Mouse (Mus musculus): ENCODE measurements around the gene Nkx6-2. TPM values are rescaled to one million over a fixed set of nuclear protein-coding genes. Genes with fewer than 3 reads are reported as not detected.
A peak's percentile ranks its signal among the peaks of the same experiment; 100 is the strongest.

Gene Nkx6-2
- polyA plus RNA-seq, 1 experiment from 2014 or later = 0.08 TPM

DNA sequence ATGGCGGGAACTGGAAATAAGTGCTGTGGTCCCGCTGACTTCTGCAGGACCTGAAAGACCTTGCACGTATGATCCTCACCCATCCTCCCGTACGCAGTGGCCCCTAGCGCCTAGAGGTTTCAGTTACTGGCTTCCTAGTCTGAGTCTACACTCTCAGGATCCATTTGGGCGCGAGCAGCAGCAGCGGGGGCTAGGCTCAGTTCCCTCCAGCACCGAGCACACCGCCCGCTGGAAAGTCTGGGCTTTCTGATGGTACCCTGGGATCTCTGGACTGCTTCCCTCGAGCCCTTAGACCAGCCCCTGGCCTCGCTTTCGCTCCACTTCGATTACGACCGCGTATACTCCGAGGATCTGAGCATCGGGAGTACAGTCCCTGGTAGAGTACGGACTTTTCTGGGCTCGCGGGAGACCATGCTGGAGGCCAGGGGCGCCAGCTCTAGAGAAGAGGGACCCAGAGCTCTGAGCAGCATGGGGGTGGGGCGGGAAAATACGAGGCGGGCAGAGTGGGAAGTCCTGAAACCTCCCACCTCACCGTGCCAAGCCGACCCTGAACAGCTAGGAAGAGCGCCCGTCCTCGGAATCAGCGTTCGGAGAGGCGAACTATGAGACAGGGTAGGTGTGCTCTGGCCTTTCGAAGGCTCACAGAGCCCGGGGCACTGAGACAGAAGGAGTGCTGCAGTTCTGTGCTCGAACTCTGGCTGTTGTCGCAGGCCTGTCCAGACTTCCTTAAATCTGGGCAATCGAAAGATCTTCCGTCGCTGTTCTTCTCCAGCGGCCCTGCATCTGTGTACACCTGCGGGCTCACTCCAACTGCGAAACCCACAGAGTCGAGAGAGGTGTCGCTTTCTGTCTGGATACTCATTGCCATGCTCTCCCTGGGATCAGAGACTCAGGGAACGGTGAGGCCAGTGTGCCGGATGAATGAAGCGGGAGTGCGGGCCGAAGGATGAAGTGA is 1.9 kb upstream of the Nkx6-2 start:
- ATAC-seq (ENCODE audit: low FRiP score, low read depth) = no peak
- Histone ChIP-seq H3K9ac (0 out of 2 replicates have a peak overlapping the region, but pooled peaks have one; percentile 13), H3K27ac (no peak overlapping the region), H3K4me3 (peak overlapping the region; percentile 19), H3K9me3 (no peaks in the 10 kb centered on the region), H3K4me1 (peaks cover 46% of the 10 kb centered on the region), H3K27me3 (peaks cover 100% of the 10 kb centered on the region), H3K36me3 (0 out of 2 replicates have a peak, but pooled peaks cover 1% of the 10 kb centered on the region), H3K4me2 (replicated peaks) (peak overlapping the region; percentile 43)
- WGBS = 1% methylated on average over 52 of the region's 53 CpGs

GRCm38 (mm10) chr7:139583094-139583737 is 619 bp upstream of the Nkx6-2 start:
- Histone ChIP-seq H3K4me3 (peak overlapping the region; percentile 42; the same call in 1 of the 2 replicates), H3K9me3 (no peaks in the 10 kb centered on the region), H3K36me3 (peaks cover 14% of the 10 kb centered on the region), H3K9ac (no peak overlapping the region), H3K27me3 (peaks cover 100% of the 10 kb centered on the region), H3K27ac (no peak overlapping the region), H3K4me2 (replicated peaks) (no peak overlapping the region), H3K4me1 (peaks cover 46% of the 10 kb centered on the region)
- WGBS = 12% methylated on average over 17 of the region's 17 CpGs
- no peak for ATAC-seq (ENCODE audit: low FRiP score, low read depth)

DNA sequence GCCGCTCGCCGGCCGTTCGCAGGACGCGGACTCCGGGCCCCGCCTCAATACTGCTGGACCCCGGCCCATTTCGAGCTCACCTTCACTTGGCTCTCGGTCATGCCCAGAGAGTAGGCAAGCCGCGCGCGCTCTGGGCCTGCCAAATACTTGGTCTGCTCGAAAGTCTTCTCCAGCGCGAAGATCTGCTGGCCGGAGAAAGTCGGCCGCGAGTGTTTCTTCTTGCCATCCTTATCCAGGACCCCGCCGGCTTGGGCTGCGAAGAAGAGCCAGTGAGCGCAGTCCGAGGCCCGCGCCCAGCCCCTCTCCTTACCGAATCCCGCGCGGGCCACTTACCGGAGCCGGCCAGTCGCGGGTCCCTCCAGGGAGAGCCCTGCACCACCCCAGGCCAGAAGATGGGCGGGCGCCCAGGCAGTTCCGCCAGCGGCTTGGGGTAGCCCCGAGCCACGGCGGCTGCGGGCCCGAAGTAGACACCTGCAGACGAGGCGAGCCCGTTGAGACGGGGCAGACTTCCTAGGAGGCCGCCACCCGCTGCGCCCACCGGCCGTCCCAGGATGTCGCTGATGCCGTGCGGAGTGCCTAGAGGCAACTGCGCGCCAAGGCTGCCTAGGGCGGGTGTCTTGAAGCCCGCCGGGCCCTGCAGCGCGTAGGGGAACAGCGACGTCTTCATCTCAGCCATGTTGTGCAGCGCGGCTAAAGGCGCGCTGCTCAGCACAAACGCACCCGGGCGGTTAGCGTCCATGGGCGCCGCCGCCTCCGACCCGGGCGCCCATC is 611 bp downstream of the Nkx6-2 start:
- Histone ChIP-seq H3K36me3 (peaks cover 22% of the 10 kb centered on the region), H3K4me2 (replicated peaks) (peak overlapping the region; percentile 66), H3K4me3 (peak overlapping the region; percentile 42), H3K27me3 (peaks cover 100% of the 10 kb centered on the region), H3K4me1 (peaks cover 46% of the 10 kb centered on the region), H3K9ac (peak overlapping the region; percentile 25; the same call in 1 of the 2 replicates), H3K27ac (no peak overlapping the region), H3K9me3 (no peaks in the 10 kb centered on the region)
- ATAC-seq (ENCODE audit: low FRiP score, low read depth) = peak; percentile 20; the same call in 1 of the 2 replicates
- under 1% methylated on average over 82 of the region's 82 CpGs for WGBS

DNA sequence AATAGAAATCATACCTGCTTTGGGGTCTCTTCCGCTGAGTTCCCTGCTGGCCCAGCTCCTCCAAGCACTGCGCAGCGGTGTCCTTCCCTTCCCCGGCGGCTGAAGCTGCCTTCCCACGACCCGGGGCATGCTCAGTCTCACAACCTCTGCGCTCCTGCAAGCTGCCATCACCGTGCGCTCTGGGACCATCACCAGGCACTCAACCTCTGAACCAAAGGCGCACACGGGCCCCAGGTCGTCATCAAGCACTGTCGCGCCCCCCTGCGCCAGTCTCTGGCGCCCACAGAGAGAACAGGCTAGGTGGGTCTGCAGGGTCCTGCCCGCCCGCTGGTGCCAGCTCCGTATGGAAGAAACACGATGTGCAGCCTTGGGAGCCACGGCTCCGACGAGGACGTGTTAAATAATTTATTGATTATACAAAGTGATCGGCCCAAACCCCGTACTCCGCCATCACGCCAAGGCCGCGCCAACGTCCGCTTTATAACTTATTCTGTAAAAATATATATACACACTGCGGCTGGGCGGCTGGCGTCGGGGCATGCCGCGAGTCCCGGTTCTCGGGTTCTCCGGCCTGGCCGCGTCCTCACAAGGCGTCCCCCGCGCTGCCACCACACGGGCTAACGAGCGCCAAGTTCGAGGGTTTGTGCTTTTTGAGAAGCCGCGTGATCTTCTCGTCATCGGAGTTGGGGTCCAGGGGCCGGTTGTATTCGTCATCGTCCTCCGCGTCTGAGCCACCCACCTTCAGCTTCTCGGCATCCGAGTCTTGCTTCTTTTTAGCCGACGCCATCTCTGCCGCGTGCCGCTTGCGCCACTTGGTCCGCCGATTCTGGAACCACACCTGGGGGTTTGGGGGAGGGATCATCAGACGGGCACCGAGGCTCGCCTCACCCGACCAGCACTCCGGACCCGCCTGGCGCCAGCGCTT is 1.5 kb downstream of the Nkx6-2 start:
- peak overlapping the region; percentile 66 for H3K4me2 ChIP-seq (replicated peaks)
- peaks cover 28% of the 10 kb centered on the region for H3K36me3 ChIP-seq
- ATAC-seq (ENCODE audit: low FRiP score, low read depth) = no peak
- H3K4me1 ChIP-seq = peaks cover 46% of the 10 kb centered on the region
- no peak overlapping the region for H3K9ac ChIP-seq
- peak overlapping the region; percentile 42 for H3K4me3 ChIP-seq
- no peak overlapping the region for H3K27ac ChIP-seq
- 2% methylated on average over 78 of the region's 78 CpGs for WGBS
- peaks cover 100% of the 10 kb centered on the region for H3K27me3 ChIP-seq
- no peaks in the 10 kb centered on the region for H3K9me3 ChIP-seq

DNA sequence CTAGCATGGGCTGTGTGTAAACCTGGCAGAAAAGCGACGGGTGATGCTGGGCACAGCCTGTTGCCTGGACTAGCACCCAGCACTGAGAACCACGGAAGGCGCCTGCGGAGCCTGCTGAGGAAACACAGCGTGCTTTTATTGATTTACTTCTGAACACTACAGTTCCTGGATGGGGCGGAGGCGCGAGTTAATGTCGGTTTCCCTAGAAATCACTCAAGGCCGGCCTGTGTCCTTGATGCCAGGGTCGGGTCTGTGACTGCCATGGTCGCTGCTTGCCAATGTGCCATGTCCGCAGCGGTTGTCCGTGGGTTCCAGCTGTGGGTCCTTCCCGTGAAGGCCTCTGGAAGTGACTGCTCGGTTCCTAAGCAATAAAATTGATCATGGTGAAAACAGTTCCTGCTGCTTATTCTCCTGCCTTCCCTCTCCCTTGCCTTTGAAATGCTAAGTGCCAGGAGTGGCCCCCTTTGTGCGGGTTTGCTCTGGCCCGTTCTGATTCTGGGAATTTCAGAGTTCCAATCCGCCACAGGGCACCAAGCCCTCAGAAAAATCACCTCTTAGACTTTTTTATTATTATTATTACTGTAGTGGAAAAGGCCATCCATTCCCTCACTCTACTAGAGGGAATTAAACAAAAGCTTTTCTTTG is 3.2 kb downstream of the Nkx6-2 start:
- H3K4me3 ChIP-seq = no peak overlapping the region
- no peak overlapping the region for H3K27ac ChIP-seq
- WGBS = 61% methylated on average over 21 of the region's 21 CpGs

GRCm38 (mm10) chr7:139576064-139576686 is 6.4 kb downstream of the Nkx6-2 start:
- Histone ChIP-seq H3K4me1 (peaks cover 6% of the 10 kb centered on the region), H3K9me3 (no peaks in the 10 kb centered on the region), H3K4me3 (no peak overlapping the region), H3K9ac (no peak overlapping the region), H3K36me3 (peaks cover 52% of the 10 kb centered on the region), H3K27ac (no peak overlapping the region), H3K4me2 (replicated peaks) (no peak overlapping the region), H3K27me3 (peaks cover 53% of the 10 kb centered on the region)
- no peak for ATAC-seq (ENCODE audit: low FRiP score, low read depth)
- WGBS = 78% methylated on average over 16 of the region's 16 CpGs

More for the DNA sequence above, 3.2 kb downstream of the Nkx6-2 start:
- Histone ChIP-seq H3K4me1 (peaks cover 36% of the 10 kb centered on the region), H3K9me3 (no peaks in the 10 kb centered on the region), H3K4me2 (replicated peaks) (no peak overlapping the region), H3K9ac (no peak overlapping the region), H3K27me3 (peaks cover 85% of the 10 kb centered on the region), H3K36me3 (peaks cover 45% of the 10 kb centered on the region)
- ATAC-seq (ENCODE audit: low FRiP score, low read depth) = no peak

GRCm38 (mm10) chr7:139572665-139573064 is 9.9 kb downstream of the Nkx6-2 start:
- WGBS = 88% methylated on average over 3 of the region's 3 CpGs

DNA sequence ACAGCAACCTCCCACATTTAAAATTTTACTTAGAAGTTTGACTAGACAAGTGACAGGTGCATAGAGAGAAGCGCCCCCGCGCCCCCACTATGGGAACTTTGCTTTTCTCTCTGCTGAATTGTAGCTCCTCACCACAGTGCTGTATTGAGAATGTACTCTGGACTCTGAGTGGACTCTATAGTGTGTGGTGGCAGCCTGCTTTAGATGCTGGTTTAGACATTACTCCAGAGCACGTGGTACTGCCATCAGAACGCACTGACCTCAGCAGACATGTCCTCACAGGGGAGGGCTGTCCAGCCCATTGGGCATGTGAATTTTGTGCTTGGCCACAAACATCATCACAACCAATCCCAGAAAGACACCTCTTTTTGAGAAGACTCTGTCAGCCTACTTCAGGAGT is 11.8 kb downstream of the Nkx6-2 start:
- H3K4me2 ChIP-seq (replicated peaks) = no peak overlapping the region
- H3K9me3 ChIP-seq = no peaks in the 10 kb centered on the region
- no peak for ATAC-seq (ENCODE audit: low FRiP score, low read depth)
- H3K9ac ChIP-seq = no peak overlapping the region
- WGBS = 96% methylated on average over 5 of the region's 5 CpGs
- H3K36me3 ChIP-seq = peaks cover 36% of the 10 kb centered on the region
- H3K4me3 ChIP-seq = no peak overlapping the region
- H3K27me3 ChIP-seq = no peaks in the 10 kb centered on the region
- no peaks in the 10 kb centered on the region for H3K4me1 ChIP-seq
- H3K27ac ChIP-seq = no peak overlapping the region

More at GRCm38 (mm10) chr7:139572665-139573064, 9.9 kb downstream of the Nkx6-2 start:
- Histone ChIP-seq H3K36me3 (peaks cover 43% of the 10 kb centered on the region), H3K4me2 (replicated peaks) (no peak overlapping the region), H3K9me3 (no peaks in the 10 kb centered on the region), H3K27me3 (peaks cover 17% of the 10 kb centered on the region), H3K9ac (no peak overlapping the region), H3K4me1 (no peaks in the 10 kb centered on the region), H3K27ac (no peak overlapping the region), H3K4me3 (no peak overlapping the region)
- no peak for ATAC-seq (ENCODE audit: low FRiP score, low read depth)

- no peak overlapping the region for H3K4me3 ChIP-seq
- H3K27ac ChIP-seq = no peak overlapping the region
- no peak overlapping the region for H3K9ac ChIP-seq
- peaks cover 29% of the 10 kb centered on the region for H3K36me3 ChIP-seq
- no peaks in the 10 kb centered on the region for H3K4me1 ChIP-seq
- no peak for ATAC-seq (ENCODE audit: low FRiP score, low read depth)
- no peaks in the 10 kb centered on the region for H3K27me3 ChIP-seq
- H3K9me3 ChIP-seq = no peaks in the 10 kb centered on the region
- WGBS = 74% methylated on average over 8 of the region's 8 CpGs
- H3K4me2 ChIP-seq (replicated peaks) = no peak overlapping the region
Observed at GRCm38 (mm10) chr7:139566533-139566932, 16.1 kb downstream of the Nkx6-2 start.

- no peak overlapping the region for H3K9ac ChIP-seq
- no peaks in the 10 kb centered on the region for H3K4me1 ChIP-seq
- H3K9me3 ChIP-seq = no peaks in the 10 kb centered on the region
- 77% methylated on average over 6 of the region's 6 CpGs for WGBS
- H3K27me3 ChIP-seq = no peaks in the 10 kb centered on the region
- no peak overlapping the region for H3K4me2 ChIP-seq (replicated peaks)
- no peak overlapping the region for H3K4me3 ChIP-seq
- H3K36me3 ChIP-seq = peaks cover 29% of the 10 kb centered on the region
- ATAC-seq (ENCODE audit: low FRiP score, low read depth) = no peak
- no peak overlapping the region for H3K27ac ChIP-seq
Observed at GRCm38 (mm10) chr7:139565998-139566397, 16.6 kb downstream of the Nkx6-2 start.

Data from limb, embryonic 13.5 days (tissue).